Mouse (Mus musculus): ENCODE data around the gene Cebpa.

Gene Cebpa

DNA sequence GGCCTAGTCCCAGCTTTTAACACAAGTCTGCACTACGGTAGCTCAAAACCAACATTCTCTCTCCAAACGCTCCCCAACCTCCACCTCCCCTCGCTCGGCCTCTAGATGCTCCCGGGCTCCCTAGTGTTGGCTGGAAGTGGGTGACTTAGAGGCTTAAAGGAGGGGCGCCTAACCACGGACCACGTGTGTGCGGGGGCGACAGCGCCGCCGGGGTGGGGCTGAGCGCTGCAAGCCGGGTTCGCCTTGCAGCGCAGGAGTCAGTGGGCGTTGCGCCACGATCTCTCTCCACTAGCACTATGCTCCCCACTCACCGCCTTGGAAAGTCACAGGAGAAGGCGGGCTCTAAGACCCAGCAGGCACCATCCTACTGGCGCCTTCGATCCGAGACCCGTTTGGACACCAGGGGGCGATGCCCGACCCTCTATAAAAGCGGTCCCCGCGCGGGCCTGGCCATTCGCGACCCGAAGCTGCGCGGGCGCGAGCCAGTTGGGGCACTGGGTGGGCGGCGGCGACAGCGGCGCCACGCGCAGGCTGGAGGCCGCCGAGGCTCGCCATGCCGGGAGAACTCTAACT, at the start of gene Cebpa:
TSS of gene Cebpa (plus strand) at position 453 of the 573 bp plus-strand sequence.
- DNase-seq (ENCODE audit: low spot score): peak; percentile 92

DNA sequence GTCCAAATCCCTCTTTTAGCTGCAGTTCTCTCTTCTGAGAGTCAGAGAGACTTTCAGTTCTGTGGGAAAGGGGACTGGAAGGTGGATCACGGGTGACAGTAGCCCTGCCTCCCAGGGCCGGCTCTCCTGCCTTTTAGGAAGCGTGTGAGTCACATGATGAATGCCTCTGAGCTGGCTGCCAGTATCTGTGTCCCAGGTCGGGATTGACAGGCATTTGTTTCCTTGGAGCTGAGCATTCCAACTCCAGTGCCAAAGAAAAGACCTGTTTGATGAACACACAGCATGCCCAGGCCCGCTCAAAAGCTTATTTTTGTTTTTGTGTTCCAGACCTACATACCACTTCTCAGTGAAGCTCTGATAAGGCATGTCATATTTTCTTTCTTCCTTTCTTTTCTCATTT, 42.4 kb upstream of the Cebpa start:
- peak; percentile 26 for DNase-seq (ENCODE audit: low spot score)

DNA sequence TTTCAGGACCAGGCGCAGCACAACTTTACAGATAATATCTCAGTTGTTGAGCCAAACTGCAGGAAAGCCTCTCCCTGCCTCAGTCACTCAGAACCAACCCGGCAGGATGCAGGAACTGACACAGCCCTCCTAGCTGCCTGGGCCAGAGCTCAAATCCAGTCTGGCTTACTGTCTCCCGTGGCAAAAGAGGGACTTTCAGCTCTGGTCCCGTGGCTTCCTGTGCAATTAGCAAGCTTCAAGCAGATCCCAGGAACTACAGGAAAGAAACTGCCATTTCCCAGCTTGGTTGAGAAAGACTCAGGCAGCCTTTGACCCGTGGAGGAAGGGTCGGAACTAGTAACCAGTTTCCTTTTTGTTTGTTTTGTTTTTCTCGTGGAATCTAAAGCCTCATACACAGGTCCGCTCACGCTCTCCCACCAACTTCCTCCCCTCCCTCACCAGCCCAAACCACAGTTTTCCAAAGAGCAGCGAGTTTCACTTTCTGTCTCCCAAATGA, 38.2 kb upstream of the Cebpa start:
- no peak for DNase-seq (ENCODE audit: low spot score)

DNA sequence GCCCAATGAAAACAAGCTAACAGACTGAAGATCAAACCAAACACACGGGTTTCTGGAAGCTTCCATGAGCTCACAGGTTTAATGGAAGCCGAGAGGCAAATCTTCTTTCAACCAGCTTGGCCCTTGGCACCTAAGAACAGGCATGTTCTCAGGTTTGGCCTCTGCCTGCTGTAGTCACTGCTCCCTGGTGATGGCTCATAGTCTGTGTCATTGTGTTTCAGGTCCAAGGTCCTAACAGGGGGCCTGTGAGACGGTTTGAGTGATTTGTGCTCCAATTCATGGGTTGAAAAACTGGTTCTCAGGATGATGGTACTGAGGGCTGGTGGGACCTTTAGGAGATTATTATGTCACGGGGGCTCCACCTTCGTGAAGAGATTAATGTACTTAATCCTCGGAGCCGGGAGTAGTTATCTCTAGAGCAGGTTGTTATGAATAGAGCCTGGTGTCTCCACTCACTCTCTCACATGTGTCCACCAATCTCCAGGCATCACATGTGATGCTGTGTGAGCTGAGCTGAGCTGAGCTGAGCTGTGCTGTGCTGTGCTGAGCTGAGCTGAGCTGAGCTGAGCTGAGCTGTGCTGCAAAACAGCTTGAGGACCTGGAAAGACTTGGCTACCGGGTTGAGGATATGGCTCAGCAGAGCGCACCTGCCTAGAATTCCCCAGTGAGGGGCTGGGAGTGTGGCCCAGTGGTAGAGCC, 37.5 kb upstream of the Cebpa start:
- DNase-seq (ENCODE audit: low spot score): no peak

DNA sequence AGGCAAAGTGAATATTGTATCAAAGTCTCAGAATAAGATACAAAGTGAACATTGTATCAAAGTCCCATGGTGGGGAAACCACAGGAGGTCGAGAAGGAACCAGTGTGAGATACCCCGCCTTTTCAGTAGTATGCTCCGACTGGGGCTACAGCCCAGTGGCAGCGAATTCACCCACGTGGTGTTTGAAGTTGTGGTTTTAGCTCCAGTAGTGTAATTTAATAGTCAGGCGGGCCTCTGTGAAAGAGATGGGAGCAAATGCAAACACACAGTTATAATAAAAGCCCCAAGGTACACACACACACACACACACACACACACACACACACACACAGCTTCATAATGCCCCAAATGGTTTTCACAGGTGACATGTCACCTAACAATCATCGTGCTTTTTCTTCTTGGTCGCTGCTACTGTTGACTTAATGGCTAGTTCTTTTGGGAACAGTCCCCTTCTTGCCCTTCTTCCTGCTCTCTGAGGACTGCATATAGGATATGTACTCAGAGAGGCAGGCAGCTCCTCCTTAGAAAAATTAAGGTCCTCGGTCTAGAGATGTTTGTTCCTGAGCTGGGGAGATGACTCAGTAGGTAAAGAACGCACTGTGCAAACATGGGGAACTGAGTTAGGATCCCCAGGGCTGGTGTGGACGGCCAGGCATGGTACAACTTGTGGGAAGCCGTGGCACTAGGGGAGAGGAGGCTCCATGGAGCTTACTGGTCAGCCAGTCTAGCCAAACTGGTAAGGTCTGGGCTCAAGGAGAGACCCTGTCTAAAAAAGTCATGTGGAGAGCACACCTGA, 34.3 kb upstream of the Cebpa start:
- DNase-seq (ENCODE audit: low spot score): no peak

DNA sequence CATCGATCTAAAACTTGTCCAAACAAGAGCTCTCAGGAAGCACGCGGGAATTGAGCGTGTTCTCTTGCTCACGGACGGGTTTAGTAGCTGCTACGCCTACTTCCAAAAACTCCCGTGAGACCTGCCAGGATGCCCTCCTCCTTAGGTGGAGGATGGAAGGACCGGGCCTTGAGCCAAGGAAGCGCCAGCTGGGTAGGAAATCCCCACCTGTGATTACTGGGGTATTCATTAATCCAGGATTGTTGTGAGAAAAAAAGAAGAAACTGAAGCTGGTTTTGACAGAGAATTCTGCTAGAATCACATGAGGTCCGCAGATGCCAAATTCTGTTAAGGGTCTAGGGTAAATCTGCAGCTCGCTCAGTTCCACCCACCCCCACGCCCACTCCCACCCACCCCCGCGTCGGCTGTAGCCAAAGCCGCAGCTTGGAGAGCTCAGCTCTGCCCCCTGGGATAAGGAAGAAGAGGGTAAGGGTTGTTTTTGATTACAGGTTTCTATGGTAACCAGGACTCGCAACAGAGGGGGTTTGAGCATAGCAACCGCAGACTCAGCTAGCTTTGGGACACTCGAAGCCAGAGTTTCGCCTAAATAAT, 32.7 kb upstream of the Cebpa start:
- DNase-seq (ENCODE audit: low spot score): no peak

DNA sequence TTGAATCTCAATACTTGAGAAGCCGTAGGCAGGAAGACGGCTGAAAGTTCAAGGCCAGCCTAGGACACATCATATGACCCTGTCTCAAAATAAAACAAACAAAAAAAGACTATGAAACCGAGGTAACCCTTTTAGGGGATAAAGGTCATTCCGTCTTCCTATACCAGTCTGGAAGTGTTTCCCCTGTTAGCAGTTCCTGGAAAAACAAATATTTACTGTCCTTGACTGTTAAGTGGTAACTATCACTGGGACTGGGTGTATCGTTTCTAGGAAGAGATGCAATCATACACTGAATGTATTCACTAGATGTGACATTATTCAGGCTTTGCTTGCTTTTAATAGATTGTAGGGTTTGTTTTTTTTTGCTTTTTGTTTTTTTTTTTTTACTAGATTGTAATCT, 28.5 kb upstream of the Cebpa start:
- no peak for DNase-seq (ENCODE audit: low spot score)

DNA sequence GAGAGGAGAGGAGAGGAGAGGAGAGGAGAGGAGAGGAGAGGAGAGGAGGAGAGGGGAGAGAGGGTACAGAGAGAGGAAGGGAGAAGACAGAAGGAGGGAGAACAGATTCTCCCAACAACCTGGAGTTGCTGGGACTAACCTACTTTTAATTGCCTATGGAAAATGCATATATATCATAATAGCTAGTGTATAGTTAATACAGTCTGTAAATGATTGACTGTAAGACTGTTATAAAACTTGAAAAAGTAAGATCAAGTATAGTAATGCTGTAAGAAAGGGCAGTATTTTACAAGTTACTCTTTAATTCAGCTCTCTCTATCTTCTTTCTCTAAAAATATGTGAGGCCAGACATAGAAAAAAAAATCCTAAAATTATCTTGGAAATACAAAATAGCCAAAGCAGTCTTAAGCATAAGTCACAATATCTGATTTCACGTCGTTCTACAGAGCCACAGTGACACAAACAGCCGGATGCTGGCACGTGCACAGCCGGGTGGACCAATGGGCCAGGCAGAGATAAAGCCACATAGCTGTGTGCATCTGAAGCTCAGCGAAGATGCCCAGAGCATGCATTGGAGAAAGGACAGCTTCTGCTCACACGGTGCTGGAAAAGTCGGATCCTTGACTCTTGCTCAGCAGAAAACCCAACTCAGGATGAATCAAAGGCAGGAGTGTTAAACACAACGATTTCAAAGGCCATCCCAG, 24.0 kb upstream of the Cebpa start:
- DNase-seq (ENCODE audit: low spot score): no peak

- no peak for DNase-seq (ENCODE audit: low spot score)
Observed at GRCm38 (mm10) chr7:35098777-35099176, 20.3 kb upstream of the Cebpa start.

DNA sequence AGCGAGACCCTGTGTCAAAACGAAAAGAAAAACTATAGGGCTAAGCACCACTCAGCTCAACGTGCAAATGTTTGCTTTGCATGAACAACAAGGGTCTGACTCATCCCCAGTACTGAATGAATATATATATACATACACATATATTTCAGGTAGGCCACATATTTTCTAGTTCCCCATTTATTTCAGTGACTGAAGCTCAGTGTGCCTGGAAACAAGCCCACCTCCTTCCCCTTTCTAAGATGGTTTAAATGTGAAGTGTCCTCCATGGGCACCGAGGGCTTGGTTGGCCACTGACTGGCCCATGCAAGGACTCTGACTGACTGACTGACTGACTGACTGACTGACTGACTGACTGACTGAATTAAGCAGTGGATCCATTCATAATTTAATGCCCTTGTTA, 19.6 kb upstream of the Cebpa start:
- no peak for DNase-seq (ENCODE audit: low spot score)

DNA sequence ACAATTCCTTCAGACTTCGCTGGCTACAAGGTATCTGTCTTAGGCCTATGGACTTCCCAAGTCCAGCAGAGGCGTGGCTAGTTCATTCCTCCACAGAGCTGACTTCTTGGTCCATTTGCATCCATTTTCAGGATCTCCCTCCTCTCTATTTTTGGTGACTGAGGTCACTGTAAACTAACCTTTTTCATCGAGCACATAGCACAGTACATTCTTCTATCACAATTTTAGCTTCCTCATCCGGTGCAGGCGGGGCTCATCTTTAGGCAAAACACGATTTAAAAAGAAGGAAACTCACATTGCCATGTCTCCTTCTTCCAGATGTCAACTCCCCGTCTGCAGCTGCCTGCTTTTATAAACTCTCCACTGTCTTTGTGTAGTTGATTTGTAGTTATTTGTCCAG, 12.5 kb upstream of the Cebpa start:
- DNase-seq (ENCODE audit: low spot score): no peak

GRCm38 (mm10) chr7:35107630-35108029, 11.5 kb upstream of the Cebpa start:
- DNase-seq (ENCODE audit: low spot score): no peak

GRCm38 (mm10) chr7:35108046-35108445, 11.0 kb upstream of the Cebpa start:
- no peak for DNase-seq (ENCODE audit: low spot score)

DNA sequence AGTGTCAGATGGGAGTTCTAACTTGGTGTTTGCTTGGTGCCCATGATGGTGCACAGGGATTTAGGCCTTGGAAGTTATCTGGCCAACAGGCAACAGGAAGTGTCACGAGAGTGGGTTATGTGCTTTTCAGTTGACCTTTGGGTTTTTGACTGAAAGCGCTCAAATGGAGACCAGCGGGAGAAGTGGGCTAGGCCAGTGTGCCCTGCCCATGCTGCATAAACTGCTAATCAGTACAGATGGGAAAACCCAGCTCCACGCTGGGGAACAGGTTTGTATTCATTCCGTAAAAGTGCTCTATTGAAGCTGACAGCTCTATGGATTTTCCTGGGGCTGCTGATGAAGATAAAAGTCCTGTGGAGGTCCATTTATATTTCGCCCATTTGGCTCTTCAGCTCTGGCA, 10.4 kb upstream of the Cebpa start:
- DNase-seq (ENCODE audit: low spot score): no peak

GRCm38 (mm10) chr7:35113136-35113535, 6.0 kb upstream of the Cebpa start:
- DNase-seq (ENCODE audit: low spot score): no peak

GRCm38 (mm10) chr7:35113721-35114120, 5.4 kb upstream of the Cebpa start:
- DNase-seq (ENCODE audit: low spot score): no peak

GRCm38 (mm10) chr7:35116524-35116923, 2.6 kb upstream of the Cebpa start:
- no peak for DNase-seq (ENCODE audit: low spot score)

DNA sequence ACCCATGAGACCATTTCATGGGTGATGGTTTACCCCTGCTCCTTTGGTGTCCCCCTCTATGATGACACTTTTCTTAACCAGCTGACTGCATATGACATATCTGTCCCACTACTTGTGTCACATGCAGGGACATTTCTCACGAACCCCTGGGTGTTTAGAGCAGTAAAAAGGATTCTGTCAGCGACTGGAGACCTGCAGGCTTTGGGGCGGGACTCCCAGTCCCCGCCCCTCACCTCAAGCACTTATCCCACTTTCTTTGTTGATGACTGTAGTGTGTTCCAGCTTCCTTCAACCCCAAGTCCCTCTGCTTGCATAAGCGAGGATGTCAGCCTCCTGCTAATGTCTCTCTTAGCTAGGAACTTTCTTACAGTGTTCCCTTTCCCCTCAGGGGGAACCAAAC, 2.0 kb upstream of the Cebpa start:
- no peak for DNase-seq (ENCODE audit: low spot score)

DNA sequence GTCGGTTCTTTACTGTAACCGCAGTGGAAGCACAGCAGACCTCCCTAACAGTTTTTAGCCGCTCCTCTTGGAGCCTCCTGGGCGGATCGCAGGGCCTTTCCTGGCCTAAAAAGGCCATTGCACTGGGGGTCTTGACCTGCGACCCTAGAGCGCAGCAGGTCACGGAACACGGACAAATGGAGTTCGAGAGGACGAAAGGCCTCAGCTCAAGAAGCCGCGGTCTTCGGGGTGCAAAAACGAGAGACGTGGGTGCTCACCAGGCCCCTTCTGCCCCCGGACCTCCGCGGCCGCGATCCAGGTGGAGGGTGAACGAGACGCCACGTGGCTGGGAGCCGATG, 1.4 kb upstream of the Cebpa start:
- no peak for DNase-seq (ENCODE audit: low spot score)

DNA sequence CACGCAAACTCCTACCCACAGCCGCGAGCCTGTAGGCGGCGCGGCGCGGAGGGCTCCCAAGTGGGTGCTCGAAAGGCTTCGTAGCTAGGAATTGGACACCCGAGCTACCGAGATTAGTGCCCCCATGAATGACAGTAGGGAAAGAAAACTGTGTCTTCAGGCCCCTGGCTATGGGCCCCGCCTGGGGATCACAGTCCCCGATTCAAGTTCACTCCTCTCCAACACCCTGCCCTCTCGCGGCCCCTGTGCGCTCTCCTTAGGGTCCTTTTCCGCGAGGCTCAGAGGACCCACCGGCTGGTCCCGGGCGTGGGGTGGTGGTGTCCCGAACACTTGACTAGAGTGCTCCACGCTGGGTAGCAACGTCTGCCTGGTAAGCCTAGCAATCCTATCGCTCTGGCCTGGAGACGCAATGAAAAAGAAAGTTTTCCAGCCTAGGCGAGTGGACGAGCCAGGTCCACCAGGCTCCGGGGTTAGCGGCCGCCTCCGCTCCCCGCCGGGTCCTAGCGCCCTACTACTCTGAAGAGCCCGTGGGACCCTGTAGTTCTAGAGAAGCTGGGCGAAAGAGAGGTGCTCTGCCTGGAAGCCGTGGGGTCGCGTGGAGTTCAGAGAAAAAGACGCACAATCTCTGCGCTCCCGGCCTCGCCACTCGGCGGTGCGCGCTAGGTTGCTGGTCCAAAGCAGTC, 853 bp upstream of the Cebpa start:
- DNase-seq (ENCODE audit: low spot score): peak; percentile 70

GRCm38 (mm10) chr7:35119506-35120145, 533 bp downstream of the Cebpa start:
- no peak for DNase-seq (ENCODE audit: low spot score)
